Mouse (Mus musculus): ENCODE results near the gene Cdkn1a.

DNA sequence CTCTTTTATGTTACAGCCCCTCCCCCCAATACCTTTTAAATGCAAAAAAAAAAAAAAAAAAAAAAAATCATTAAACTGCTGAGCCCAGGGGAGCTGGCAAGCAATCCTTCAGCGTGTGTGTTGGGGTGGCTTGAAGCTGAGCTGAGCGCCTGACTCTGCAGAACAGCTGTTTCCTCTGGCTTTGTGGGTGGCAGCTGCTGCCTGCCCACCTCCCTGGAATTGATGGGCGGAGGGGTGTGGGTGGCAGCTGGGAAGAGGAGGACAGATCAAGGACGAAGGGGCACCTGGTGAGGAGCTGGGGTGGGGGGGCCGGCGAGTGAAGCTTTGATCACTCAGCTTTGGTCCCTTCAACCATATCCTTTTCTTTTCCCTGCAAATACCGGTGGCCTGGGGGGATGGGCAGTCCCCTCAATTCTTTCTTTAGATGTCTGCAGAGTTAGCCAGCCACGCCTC is 34.1 kb upstream of the Cdkn1a start:
- TF ChIP-seq CTCF (IDR thresholded peaks at IDR 0.05; ENCODE audit: extremely low read depth, insufficient read length, insufficient replicate concordance, low read depth, low read length), result no peak
- no peak for TF ChIP-seq POLR2A (IDR thresholded peaks at IDR 0.05; ENCODE audit: low read depth, low read length)

Data from small intestine, adult 2 months (tissue).